Mouse (Mus musculus): ENCODE data around the gene Meis1.

The Meis1 gene

DNA sequence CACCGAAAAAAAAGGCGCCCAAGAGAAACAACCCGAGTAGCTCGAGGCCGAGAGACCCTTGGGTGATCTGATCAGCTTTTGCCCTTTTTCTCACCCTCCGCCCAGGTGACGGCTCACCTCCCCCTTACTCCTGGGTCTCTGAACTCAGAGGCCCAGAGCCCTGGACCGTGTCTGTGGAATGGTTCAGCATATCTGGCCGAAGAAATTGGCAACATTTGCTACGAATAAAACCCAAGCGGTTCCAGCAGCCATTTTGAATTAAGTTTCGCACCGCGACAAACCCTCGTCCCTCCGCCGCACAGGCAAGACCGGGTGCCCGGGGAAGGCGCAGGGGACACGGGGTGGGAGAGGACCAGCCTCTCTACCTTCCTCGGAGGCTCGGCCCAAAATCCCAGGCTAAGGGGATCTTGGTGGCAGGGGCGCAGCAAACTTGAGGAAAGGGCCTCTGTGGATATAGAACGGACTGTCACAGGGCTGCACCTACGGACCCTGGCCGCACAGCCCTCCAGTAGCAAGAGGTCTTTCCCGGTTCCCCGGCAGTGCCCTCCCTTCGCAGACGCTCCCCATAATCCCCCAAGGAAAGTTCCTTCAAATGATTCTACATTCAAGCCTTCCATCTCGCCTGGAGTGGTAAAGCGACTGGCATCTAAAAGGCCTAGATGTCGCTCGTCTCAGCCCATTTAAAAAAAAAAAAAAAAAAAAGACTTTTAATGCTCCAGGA, 4.2 kb downstream of the Meis1 start:
- DNase-seq (ENCODE audit: low read depth, low spot score): peak; percentile 39

DNA sequence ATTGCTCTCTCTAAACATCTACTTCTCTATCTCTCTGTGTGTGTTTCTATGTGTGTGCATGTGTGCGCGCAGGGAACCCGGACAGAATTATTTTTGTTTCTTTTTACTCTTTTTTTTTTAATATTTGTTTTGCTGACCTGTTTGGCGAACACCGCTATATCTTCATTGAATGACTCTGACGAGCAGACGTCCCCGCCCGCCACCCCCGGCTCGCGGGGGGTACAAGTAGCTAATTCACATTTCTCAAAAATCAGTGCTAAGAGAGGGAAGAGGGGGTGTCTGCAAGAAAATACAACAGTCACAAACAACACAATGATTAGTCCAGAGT, 4.7 kb downstream of the Meis1 start:
- DNase-seq (ENCODE audit: low read depth, low spot score): no peak

- DNase-seq (ENCODE audit: low read depth, low spot score): peak; percentile 13
Measured at GRCm38 (mm10) chr11:19013141-19014112, 5.4 kb downstream of the Meis1 start.

- no peak for DNase-seq (ENCODE audit: low read depth, low spot score)
Measured at GRCm38 (mm10) chr11:19012463-19013115, 6.2 kb downstream of the Meis1 start.

DNA sequence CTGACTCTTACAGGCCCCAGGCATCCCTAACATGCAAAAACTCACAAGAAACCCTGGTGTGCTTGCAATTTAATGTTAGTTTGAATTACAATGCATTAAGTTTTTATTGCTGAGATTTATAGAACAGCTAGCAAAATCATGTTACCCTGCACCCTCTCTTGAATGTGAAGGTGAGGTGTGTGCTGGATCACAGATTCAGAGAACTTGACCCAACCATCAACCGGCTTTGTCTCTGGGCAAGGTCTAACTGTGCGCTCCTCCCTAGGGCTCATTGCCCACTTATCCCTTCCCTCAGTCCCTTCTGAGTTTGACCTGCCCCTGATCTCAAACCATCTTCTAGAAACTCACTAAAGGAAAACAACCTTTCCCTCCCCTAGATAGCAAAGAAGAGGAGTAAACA, 6.8 kb downstream of the Meis1 start:
- DNase-seq (ENCODE audit: low read depth, low spot score): no peak

GRCm38 (mm10) chr11:19011108-19011805, 7.5 kb downstream of the Meis1 start:
- no peak for DNase-seq (ENCODE audit: low read depth, low spot score)

DNA sequence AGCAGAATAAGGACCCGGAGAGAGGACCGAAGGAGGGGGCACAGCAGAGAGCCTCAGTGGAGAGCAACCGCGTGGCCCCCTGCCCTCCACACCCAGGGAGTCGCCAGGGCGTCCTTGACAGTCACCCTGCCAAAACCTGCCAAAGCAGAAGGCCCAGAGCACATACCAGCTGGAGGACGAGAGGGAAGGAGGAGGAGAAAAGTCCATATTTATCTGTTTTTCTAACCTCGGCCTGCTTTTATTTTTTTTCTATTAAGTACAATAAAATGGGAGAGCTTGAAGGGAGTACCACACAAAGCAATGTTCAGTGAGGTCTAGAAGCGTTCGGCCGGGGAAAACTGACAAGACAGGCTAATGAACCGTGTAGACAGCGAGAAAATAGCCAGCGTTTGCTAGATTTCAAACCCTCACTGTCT, 8.4 kb downstream of the Meis1 start:
- no peak for DNase-seq (ENCODE audit: low read depth, low spot score)

GRCm38 (mm10) chr11:19009536-19010395, 9.0 kb downstream of the Meis1 start:
- DNase-seq (ENCODE audit: low read depth, low spot score): no peak

- DNase-seq (ENCODE audit: low read depth, low spot score): no peak
Measured at GRCm38 (mm10) chr11:19008610-19009384, 10.0 kb downstream of the Meis1 start.

- peak; percentile 74 for DNase-seq (ENCODE audit: low read depth, low spot score)
Measured at GRCm38 (mm10) chr11:19007541-19008424, 11.0 kb downstream of the Meis1 start.

DNA sequence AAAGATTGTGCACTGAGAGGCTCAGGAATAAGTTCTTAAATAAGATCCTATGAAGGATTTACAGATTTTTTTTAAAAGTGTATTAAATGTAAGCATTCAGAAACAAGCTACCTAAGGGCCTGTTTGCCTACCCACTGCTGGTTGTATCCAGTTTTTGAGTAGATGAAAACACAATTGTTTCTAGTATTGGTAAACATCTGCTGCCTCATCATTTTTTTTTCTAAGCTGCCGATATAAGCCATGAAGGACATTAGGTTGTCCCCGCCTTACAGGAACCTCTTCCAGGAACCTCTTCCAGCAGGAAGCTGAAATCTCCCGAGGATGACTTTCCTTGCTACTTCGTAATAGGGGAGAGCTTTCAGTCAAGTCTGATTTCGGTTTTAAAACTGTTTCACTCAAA, 11.7 kb downstream of the Meis1 start:
- DNase-seq (ENCODE audit: low read depth, low spot score): no peak

DNA sequence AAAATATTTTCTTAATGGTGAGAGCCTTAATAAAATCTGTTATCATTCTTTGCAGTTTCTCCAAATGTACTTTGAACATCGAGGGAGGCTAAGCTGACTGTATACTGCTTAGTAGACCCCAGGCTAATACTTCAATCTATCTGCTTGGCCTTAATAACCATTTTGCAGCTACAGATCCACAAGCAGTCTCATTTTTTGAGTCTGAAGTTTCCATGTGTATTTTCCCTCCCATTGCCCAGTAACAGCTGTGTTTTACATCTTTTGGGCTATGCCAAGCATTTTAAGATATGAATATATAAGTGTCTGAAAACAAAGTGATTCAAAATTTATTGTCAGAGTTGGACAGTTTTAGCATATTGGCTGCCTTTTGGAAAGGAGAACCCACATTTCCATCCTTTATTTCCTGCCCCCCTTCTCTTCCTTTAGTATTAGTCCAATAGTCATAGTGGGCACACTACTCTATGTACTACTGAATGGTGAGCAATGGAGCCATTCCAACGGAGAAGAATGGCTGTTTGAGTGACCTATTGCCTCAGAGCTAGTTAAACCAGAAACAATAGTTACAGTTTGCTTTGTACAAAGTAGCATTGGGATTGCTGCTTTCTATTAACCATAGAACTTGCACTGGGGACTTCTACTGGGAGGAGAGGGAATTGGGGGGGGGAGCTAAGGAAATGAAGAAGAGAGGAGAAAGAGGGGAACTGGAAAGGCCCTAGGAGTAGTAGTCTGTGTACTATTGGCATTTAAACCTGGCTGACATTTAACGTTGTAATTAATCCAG, 12.7 kb downstream of the Meis1 start:
- DNase-seq (ENCODE audit: low read depth, low spot score): no peak

DNA sequence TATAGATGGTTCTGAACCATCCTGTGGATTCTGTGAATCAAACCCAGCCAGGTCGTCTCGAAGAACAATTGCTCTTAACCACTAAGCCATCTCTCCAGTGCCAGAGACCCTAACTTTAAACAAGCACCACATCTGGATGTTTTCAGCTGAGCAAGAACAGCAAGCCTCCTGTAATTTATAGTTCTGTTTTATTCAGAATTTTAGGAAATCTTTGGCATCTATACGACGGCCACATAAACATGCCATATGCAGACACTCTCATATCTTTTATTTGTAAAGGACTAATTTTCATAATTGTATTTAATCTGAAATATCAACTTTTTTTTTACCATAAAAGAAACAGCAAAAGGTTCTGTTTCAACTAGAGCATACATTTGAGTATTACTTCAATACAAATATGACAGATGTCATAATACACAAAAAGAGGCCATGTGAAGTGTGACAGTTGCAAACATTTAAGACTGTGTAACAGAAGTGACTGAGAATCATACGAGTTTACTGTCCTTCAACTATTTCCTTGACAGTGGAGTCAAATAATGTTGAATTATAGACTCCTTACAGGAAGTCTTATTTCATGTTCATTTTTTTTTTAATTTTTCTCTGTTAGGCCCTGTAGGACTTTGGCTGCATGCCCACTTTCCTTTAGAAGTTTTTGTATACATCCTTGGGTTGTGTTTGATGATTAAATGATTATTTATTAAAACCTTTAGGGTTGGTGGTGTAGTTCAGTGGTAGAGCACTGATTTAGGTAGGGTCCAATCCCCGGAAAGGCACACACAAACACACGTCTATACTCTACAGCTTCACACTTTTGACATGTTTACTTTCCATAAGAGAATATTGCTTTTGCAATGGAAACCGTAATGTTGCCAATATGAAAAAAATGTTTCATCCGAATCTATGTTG, 13.5 kb downstream of the Meis1 start:
- DNase-seq (ENCODE audit: low read depth, low spot score): no peak

DNA sequence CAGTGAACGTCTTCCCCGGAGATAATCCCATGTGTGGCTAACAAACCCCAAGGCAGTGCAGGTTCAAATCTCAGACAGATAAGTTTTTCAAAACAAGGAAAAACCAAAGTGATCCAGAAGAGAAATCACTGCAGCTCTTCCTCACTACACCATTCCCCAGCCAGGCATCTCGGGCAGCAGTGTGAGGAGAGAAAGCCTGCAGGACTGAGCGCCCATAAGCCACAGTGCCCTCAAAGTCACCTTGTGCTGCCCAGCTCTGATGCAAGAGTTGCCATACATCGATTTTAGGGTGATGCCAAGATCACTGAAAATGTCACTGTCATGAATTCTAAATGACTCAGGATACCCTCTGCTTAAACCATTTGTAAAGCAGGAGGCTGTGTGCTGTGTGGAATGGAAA, 15.7 kb downstream of the Meis1 start:
- no peak for DNase-seq (ENCODE audit: low read depth, low spot score)

GRCm38 (mm10) chr11:18996767-18997166, 22.0 kb downstream of the Meis1 start:
- DNase-seq (ENCODE audit: low read depth, low spot score): no peak

- DNase-seq (ENCODE audit: low read depth, low spot score): peak; percentile 57
Measured at GRCm38 (mm10) chr11:18996289-18996688, 22.5 kb downstream of the Meis1 start.

DNA sequence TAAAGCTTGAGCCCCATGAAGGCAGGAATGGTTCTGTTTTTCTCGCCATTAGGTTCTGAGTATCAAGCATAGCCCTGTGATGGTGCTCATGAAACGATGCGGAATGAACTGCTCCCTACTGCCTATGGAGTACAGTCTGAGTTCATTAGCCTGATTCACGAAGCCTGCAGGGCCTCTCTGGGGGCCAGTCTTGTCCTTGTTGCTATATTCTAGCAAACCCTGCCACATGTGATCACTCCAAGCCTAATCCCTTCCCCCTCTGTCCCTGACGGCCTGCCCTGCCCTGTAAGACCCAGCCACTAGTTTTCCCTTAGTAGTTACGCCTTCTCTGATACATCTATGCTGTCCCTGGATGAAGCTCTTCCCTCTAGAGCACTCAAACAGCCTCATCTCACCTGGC, 26.0 kb downstream of the Meis1 start:
- DNase-seq (ENCODE audit: low read depth, low spot score): no peak

All from R1 (cell line).